Mouse (Mus musculus) mouse trophoblast stem cell (cell line): ENCODE measurements around the gene Mrpl37.
"Not testable (repeated sequence)": the region's sequence is repeated elsewhere in the genome, so short reads cannot be mapped to it uniquely, and the experiment has no call there.

Source experiments
- in situ Hi-C, 2 experiments: fragments of 300-500 bp; cut with MseI, MboI; formaldehyde crosslinking; loops; 2 replicates in 1 of 2; 3 replicates in 1 of 2; pipeline ENCODE4 v1.15.1; 2025

The Mrpl37 gene

DNA sequence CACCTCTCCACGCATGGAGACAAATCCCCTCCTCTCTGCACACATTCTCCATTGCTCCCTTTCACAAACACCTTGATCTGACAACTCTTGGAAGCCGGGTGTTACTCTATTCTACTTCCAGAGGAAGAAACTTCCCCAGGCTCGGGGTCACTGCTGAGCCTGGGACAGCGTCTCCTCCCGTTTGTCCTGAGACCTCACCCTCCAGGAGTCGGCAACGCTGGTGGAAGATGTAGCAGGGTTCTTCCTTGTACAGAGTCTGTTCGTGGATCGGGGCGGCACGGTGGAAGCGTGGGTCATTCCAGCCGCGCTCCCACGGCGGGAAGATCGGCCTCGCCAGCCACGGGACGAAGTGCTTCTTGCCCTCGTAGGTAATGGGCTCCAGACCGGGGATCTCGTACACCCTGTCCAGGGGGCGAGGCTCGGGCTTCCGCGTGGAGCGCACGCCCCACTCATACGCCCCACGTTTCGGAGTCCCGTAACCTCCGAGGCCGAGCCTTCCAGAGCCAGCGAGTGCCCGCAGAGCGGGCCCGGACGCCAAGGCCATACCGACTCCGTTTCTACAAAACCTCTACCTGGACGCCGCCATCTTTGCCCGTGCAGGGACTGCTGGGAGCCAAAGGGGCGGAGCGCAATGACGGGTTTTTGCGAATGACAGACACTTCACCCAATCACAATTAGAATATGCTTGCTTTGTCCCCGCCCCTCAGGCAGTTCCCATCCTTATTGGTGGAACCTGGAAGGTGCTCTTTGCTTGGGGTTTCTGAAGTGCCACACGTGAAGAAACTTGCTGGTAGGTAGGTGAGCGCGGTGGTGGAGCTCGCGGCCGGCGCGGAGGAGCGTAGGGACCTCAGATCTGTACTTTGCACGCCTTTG, at the start of gene Mrpl37, which contains the start of gene Cyb5rl:
TSS of gene Mrpl37 (minus strand) at position 617 of the 873 bp plus-strand sequence.
TSS of gene Cyb5rl (plus strand) at position 737 of the 873 bp plus-strand sequence.
- in situ Hi-C loops, result no loop called here

DNA sequence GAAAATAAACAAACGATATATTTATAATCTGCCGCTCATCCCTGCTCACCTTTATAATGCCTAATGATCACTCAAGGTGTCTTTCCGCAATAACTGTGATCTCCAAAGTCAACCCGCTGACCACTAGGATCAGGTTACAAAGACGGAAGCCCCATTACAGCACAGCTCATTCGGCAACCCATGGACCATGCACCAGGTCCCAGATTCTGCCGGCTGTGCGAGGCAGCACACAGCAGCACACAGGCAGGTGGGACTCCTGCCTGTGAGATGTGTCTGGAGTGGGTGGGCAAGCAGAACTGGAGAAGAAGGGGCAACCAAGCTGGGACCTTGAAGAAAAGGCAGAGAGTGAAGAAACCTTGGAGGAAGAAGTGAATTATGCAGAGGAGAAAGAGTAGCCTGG, 47.6 kb upstream of the Mrpl37 start:
- in situ Hi-C loops, result no loop called here

DNA sequence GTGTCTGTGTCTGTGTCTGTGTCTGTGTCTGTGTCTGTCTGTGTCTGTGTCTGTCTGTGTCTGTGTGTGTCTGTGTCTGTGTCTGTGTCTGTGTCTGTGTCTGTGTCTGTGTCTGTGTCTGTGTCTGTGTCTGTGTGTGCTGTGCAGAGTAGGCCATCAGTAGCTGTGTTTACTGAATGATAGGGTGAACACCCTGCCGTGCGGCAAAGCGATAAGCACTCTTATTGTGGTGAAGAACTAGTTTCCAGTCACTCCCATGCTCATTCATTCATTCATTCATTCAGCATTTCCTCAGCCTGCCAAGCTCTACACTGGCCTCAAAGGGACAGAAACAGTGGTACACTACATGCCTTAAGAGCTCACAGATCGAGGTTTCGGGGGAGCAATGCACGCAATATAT, 42.5 kb upstream of the Mrpl37 start:
- in situ Hi-C loops, result not testable (repeated sequence)

DNA sequence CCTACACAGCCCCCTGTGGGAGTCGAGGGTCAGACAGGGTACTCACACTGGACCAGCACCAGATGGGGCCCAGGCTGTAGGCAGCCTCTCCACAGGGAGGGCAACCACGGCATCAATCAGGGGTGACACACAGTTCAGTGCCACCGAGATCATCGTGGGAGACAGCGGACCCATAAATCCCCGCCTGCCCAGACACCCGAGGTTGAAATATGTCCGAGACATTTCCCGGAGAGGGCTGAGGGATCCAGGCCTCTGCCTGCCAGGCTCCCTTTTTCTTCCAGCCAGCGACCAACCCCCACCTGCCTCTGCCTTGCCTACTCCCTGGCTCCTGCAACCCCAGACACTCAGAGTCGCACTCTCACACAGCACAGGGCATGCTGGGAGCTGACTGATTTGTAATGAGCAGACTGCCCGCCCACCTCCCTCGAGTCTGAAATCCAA, 41.6 kb upstream of the Mrpl37 start:
- in situ Hi-C loops, result no loop called here

DNA sequence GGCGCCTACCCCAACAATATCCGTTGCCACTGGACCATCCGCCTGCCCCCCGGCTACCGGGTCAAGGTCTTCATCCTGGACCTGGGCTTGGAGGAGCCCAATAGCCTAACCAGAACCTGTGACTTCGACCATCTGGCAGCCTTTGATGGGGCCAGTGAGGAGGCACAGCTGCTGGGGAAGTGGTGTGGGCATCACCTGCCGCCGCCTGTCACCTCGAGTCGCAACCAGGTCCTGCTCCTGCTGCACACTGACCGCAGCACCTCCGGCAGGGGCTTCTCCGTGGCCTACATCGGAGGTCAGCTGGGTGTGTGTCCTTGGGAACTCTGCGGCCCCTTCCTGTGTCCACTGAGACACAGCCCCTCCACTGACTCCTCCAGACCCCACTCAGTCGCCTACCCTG, 40.1 kb upstream of the Mrpl37 start:
- in situ Hi-C loops, result no loop called here

DNA sequence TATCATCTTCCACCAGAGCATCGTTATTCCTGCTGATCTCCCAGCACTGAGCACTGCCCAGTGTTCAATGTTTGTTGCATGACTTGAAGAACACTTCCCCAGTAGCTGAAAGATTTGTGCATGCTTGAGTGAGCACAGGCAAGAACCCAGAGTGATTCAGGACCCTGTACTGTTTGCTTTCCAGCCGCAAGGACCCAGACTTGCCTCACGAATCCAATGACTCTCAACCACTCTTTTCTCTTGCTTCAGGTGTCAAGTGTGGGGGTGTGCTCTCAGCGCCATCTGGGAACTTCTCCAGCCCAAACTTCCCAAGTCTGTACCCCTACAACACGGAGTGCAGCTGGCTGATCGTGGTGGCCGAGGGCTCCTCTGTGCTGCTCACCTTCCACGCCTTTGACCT, 35.6 kb upstream of the Mrpl37 start:
- in situ Hi-C loops, result no loop called here

DNA sequence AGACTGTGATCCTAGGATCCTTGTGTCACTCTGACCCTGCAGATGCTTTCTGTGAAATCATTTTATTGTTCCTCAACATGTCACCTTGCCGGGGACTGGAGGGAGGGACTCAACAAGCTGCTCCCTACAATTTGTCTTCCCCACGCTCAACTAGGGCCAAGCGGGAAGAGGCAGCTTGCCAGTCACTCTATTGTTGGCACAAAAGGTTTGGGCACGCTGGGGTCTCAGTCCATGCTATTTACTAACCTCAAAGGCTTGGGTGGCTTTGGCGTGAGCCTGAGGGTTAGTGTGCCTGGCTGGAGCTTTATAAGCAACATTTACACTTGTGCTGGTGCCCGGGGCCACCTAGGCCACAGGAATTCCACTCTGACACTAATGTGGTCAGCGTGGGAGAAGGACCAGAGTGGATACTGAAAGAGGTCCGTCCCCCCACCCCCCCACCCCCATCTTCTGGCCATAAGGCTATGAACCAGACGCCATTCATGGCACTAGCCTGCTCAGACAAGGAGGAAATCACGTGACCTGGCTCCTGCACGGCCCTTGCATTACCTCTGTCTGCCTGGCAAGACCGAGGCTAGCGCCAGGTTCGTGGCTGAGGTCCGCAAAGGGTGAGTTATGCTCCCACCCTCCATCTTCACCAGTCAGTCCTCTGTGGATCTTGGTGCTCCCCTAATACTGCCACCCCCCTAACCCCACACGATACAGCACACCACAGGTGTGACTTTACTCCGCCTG, 32.3 kb upstream of the Mrpl37 start:
- in situ Hi-C loops, result no loop called here

DNA sequence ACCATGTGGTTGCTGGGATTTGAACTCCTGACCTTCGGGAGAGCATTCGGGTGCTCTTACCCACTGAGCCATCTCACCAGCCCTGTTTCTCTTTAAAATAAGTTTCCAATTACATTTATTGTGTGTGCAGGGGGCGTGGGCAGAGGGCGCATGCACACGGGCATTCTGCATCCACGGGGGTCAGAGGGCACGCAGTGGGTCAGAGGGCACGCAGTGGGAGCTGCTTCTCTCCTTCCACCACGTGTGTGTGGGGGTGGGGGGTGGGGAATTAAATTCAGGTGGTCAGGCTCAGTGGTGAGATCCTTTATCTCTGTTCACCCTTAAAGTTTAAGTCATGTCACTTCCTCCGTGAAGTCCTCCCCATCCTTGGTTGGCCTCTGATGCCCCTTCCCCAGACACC, 31.7 kb upstream of the Mrpl37 start:
- in situ Hi-C loops, result no loop called here

DNA sequence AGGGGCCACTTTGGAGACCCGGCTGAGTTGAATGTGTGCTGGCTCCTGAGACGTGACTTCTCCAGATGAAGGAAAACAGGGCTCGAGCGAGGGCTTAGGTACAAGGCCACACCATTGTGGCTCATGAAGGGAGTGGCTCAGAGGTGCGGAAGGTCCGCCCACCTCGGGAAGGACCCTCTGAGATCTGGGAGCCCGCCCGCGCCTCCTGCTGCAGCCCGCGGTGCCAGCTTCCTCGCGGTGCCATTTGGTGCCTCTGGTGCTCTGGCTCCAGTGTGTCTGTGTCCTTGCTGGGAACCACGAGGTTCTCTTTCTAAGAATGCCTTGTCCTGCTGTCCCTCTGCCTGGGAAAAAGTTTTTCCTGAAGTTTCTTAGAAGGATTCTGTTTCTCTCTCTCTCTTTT, 31.2 kb upstream of the Mrpl37 start:
- in situ Hi-C loops, result no loop called here

DNA sequence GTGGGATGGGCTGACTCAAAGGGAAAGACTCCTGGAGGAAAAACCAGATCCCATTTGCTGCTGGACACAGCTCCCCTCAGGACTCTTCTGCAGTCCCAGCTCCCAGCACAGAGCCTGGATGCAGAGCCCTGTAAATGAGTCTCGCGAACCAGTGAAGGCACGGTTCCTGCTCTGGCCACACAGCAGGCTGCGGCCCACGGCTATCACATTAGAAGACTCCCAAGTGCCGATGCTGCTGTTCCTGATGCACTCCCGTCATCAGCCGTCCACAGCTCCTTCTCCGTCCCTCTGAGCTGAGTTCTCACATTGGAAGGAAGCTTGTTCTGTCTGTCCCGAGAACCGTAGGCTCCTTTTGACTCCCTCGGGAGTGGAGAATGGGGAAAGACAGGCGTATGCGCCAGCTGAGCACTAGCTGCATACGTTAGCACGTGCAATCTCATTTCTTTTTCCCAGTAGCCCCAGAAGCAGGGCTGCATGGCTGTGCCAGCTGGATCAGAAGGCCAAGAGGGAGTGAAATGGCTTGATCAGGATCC, 30.2 kb upstream of the Mrpl37 start, which contains the start of gene Cdcp2:
TSS of gene Cdcp2 (plus strand) at position 51 of the 533 bp plus-strand sequence.
- in situ Hi-C loops, result no loop called here

DNA sequence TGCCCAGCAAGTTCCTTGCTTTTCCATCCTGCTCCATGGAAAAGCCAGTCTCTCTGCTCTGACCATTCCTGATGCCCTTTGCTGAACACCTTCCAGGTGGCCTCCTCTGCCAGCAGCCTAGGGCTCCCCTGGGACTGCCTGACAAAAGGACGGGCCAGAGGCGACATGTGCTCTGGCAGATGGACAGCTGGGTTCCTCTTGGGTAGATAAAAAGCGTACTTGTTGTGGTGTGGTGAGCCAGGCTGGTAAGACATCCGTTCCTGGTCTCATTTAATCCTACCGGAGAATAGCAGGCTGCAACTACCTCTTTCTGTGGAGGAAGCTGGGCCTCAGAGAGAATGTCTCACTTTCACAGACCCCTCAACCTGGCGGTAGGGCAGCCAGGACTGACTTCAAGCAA, 29.4 kb upstream of the Mrpl37 start:
- in situ Hi-C loops, result no loop called here

DNA sequence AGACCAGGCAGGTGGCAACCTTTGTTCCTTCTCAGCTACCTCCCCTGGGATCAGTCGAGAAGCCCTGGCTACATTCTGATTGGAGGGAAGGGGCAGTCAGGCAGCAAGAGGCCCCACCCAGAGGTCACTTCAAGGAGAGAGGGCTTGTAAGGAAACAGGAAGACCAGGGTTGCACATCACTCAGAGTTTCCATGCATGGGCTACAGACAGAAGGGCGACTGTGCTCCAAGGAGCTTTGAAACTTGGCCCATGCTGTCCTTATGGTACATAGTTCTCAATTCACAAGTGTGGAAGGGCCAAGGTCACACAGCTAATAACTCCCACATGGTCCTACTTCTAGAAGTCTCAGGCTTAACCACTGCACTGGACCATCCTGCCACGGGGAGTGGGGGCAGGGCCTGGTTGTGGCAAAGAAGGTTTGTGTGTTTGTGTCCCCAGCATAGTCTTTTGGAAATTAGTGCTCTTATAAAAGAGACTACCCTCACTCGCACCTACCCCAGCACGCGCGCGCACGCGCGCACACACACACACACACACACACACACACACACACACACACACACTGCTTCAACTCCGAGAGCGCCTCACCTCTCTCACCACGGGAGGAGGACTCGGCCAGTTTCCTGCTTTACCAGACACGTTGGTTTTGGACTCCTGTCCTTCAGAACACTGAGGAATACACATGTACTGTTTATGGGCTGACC, 28.0 kb upstream of the Mrpl37 start:
- in situ Hi-C loops, result no loop called here

DNA sequence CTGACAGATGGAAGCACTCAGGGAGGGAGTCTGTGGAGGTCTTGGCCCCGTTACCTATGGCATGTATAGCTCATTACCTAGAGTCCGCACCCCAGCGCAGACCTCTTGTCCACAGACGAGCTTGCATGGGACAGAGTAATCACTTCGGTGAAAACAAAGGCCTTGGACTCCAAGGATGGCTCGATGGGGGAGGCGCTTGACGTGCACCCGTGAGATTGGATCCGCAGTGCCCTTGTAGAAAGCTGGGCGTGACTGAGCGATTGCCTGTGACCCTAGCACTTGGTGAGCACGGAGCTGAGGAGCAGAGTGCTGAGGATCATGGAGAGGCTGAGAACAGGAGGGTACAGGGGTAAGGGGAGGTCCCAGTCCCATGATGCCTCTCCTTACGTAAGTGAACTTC, 25.0 kb upstream of the Mrpl37 start:
- in situ Hi-C loops, result no loop called here

DNA sequence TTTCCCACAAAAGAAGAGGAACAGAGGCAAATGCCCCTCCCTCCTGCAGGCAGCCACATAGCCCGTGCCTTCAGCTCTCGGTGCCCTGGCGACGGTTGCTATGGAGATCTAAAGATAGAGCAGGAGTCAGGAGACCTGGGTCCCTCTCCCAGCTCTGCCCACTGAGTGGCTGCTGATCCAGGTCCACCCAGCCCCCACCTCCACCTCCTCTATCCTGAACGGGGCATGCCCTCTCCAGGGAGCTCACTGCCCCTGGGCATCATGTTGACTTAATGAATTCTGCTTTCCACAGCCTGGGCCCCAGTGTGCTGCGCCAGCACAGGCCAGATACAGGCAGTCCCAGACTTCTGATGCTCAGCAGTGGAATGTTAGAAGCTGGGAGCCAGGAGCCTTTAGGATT, 18.2 kb upstream of the Mrpl37 start:
- in situ Hi-C loops, result no loop called here

DNA sequence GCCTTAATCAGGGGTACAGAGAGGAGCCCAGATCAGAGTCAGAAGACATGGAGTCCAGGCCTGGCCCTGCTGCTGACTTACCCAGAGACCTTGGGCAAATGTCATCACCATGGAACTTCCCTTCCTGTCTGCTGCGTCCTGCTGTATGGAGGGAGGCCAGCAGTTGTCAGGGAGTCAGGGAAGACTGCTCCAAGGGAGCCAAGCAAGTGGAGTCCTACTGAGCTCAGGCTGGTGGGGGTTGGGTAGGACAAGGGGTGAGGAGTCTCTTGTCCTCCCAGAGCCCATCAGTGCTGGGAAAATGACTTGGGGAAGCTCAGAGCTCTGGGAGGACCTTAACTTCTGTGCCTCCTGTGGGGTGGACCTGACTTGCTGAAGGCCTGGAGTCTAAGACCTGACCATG, 17.7 kb upstream of the Mrpl37 start:
- in situ Hi-C loops, result no loop called here

DNA sequence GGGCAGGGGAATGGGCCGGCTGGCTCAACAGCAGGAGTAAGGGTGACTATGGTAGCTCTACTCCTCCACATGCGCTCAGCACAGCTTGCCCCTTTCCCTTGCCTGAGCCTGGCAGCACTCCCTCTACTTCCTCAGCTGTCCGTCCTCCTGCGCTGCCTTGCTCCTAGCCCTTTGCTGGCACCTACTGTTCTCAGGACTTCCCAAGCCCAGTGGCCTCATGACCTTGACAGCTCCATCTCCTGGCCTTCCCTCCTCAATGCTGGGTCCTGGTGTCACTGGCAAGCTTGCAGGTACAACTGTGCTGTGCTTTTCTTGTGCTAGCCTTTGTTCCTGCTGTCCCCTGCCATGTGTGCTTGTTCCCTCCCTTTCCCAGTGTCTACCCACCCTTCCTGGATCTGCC, 16.5 kb upstream of the Mrpl37 start:
- in situ Hi-C loops, result no loop called here

DNA sequence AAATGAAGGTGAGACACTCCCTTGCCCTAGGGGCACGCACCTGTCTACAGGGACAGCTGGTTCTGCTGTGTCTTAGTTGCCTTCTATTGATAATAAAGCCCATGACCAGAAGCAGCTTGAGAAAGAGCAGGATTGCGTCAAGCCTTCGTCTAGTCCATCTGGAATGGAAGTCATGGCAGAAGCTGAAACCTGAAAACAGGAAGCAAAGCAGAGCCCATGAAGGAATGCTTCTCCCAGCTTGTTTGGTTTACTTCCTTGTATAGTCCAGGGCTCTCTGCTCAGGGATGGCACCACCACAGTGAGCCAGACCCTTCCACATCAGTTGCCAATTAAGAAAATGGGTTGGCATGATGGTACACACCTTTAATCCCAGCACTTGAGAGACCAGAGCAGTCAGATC, 15.5 kb upstream of the Mrpl37 start:
- in situ Hi-C loops, result no loop called here

DNA sequence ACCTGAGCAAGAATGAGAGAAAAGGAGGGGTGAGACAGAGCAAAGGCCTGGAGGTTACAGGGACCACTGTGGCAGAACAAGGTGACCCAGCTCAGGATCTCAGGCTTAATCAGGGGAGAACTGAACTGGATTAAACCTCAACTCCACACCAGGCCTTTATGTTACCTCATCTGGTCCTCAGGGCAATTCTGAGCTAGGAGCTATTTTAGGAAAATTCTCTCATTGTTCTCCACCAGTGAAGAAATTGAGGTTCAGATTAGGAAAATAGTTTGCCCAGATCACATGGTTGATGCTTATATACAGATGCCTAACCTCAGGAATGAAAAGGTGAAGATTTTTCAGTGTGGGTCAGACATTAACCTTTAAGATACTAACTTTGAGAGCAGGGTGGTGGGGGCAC, 13.0 kb upstream of the Mrpl37 start:
- in situ Hi-C loops, result no loop called here

DNA sequence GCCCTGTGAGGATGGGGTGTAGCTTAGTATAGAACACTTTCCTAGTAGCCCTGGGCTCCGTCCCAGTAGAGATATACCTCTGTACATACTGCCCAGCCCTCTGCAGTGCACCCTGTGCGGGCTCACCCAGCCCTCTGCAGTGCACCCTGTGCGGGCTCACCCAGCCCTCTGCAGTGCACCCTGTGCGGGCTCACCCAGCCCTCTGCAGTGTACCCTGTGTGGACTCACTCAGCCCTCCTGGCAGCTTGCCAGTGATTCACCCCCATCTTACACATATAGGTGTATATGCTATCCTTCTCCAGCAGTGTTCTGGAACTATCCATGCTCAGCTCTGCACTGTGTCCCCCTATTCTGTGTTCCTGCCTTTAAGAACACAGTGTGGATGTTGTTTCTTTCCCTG, 12.2 kb upstream of the Mrpl37 start:
- in situ Hi-C loops, result no loop called here

DNA sequence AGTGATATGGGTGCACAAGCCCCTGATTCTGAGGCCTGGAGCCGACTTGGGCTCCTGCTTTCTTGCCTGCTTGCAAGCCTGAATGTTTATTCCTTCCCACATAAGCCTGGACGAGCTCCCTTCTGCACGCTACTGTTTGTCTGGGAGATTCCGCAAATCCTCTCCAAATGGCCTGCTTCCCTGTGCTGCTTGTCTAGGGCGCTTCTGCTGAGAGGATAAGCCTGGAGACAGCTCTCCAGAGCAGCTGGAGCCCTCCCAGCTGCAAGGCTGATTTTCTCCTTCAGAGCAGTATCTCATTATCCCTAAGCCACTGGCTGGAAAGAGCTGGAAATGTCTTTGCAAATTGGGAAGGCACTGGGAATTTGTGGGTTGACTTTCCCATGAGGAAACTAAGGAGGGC, 8.8 kb upstream of the Mrpl37 start:
- in situ Hi-C loops, result no loop called here

DNA sequence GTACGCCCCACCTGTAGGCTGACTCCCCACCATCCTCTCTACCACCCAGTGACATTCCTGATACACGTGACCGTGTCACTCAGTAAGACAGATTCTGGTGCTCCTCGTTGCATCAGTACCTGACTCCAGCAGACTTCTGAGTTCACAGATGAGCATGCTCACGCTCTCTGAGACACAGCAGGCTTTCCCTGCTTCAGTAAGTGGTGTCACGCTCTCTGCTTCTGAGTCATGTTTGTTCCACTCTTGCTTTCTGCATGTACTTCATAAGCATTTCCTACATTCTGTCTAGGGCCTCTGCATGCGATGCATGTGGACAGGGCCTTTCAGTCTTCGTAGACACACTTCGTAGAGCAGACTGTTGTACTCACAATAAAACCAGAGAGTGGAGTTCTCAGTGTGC, 5.7 kb upstream of the Mrpl37 start:
- in situ Hi-C loops, result no loop called here
